Mouse (Mus musculus) layer of hippocampus, postnatal 36 days (tissue): Measurements from ENCODE around the gene Knop1. TPM values are rescaled to one million over a fixed set of nuclear protein-coding genes. Genes with fewer than 3 reads are reported as not detected.

Experiments
- DNase-seq, 2 experiments: peaks; one replicate each; pipeline ENCODE4 v3.0.0; 2022
- total RNA-seq, 2 experiments: library from RNA; stranded (reverse); gene quantifications; 2 replicates each; pipeline ENCODE4 v1.2.3; 2021

The Knop1 gene
- total RNA-seq, 2 experiments from 2014 or later: 28.8 to 29.4 TPM

DNA sequence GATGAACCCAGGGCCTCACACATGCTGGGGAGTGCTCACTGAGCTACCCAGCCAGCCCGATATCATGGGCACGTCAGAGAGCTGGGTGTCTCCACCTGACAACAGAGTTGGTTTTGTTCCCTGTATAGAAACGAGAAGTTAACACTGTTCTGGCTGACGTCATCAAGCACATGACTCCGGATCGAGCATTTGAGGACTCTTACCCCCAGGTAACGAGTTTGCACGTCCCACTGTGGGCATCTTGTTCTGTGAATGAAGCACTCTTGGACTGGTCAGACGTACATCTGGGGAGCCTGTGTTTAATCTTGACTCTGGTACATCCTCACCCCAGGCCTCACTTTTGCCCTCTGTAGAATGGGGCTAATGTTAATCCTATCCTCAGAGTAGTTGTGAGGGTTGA is 59.2 kb downstream of the Knop1 start:
- DNase-seq: no peak

DNA sequence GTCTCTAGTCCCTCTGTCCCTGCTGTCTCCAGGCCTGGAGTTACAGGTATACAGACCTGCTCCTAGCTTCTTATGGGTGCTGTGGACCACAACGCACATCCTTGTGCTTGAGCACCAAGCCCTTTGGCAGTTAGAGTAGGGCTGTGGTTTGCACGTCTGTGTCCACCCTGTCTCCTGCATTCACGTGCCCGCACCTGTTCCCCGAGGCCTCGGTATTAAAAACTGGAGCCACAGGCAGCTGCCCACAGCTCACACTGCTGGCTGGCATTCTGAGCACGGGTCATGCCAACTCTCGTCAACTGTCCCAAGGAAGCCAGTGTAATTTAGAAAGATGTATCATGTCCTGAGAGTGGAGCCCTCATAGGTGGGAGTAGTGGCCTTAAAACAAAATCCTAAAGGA is 60.3 kb downstream of the Knop1 start:
- DNase-seq: no peak

DNA sequence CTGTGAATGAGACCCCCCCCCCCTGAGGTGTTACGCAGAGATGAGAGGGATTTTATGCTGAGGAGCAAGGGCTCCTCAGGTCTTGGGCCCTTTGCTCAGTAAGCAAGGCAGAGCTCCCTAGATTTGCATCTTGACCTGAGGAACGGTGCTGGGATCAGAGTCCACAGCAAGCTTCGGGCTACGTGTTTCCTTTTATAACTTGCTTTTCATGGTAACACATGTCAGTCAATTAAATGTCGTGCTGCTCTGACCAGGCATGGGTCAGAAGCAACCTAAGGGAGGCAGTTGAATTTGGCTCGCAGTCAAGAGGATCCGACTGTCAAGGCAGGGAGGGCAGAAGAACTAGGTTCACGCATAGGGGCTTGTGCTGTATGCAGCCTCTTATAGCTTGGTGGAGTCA is 62.2 kb downstream of the Knop1 start:
- DNase-seq: no peak

Other genes with a start within 250 kb of the Knop1 start
- 100 to 1,000 TPM; 214 to 224 TPM for gene Gde1, start 150.5 kb downstream of the Knop1 start, total RNA-seq
- gene Ccp110, start 143.7 kb downstream of the Knop1 start, total RNA-seq: 10 to 100 TPM; 51.7 to 52.3 TPM
- gene Vps35l, start 116.0 kb downstream of the Knop1 start, total RNA-seq: 10 to 100 TPM; 54.7 to 60.8 TPM
- 1 to 10 TPM; 4.3 to 4.5 TPM for gene Iqck, start 502 bp downstream of the Knop1 start, total RNA-seq
- gene Gprc5b, start 139.0 kb upstream of the Knop1 start, total RNA-seq: 100 to 1,000 TPM; 122 to 123 TPM